Mouse (Mus musculus): ENCODE measurements around the gene Fcgr1.

- TF ChIP-seq MAX (IDR thresholded peaks at IDR 0.05) (no peak), CTCF (IDR thresholded peaks at IDR 0.05; ENCODE audit: control insufficient read depth, insufficient read depth, insufficient read length) (no peak)
These were observed 43.5 kb upstream of the Fcgr1 start for GRCm38 (mm10) chr3:96337269-96337668.

Data from C2C12 (cell line).